Mouse (Mus musculus) embryonic facial prominence, embryonic 12.5 days (tissue): Measurements from ENCODE around the gene Cadm4. TPM values are rescaled to one million over a fixed set of nuclear protein-coding genes. Genes with fewer than 3 reads are reported as not detected.
A peak's percentile ranks its signal among the peaks of the same experiment; 100 is the strongest.

ENCODE experiments used
- ATAC-seq: fragments of 200-750 bp; cut with Nextera tagmentation; 2 replicates; pipeline ENCODE4 v1.8.0; 2017; ENCODE audit not compliant: insufficient number of reproducible peaks, insufficient read depth, low FRiP score, low TSS enrichment
- H3K27ac ChIP-seq: fragments of 300-500 bp; sonication (generic); 2 replicates; pipeline ENCODE4 v1.5.1; 2016; ENCODE audit warnings: mild to moderate bottlenecking
- H3K27me3 ChIP-seq: fragments of 300-500 bp; sonication (generic); 2 replicates; pipeline ENCODE4 v1.6.1; 2016; ENCODE audit warnings: mild to moderate bottlenecking, moderate library complexity
- H3K36me3 ChIP-seq: fragments of 300-500 bp; sonication (generic); 2 replicates; pipeline ENCODE4 v1.6.1; 2016; ENCODE audit warnings: mild to moderate bottlenecking
- H3K4me1 ChIP-seq: fragments of 300-500 bp; sonication (generic); 2 replicates; pipeline ENCODE4 v1.6.1; 2016
- H3K4me2 ChIP-seq: fragments of 300-500 bp; sonication (generic); replicated peaks from 2 replicates; pipeline ENCODE4 v1.6.1; 2016; ENCODE audit warnings: mild to moderate bottlenecking, moderate library complexity
- H3K4me3 ChIP-seq: fragments of 300-500 bp; sonication (generic); 2 replicates; pipeline ENCODE4 v1.5.1; 2016; ENCODE audit warnings: mild to moderate bottlenecking
- H3K9ac ChIP-seq: fragments of 300-500 bp; sonication (generic); 2 replicates; pipeline ENCODE4 v1.6.1; 2016; ENCODE audit warnings: mild to moderate bottlenecking, moderate library complexity
- H3K9me3 ChIP-seq: fragments of 300-500 bp; sonication (generic); 2 replicates; pipeline ENCODE4 v1.6.1; 2016; ENCODE audit warnings: mild to moderate bottlenecking, moderate library complexity
- WGBS: fragments of 180-500 bp; shearing (Covaris S2); methylation state at CpG from one replicate; pipeline ENCODE4 v1.1.7; 2016; 5-methylcytosine and 5-hydroxymethylcytosine counted together
- polyA plus RNA-seq: library from polyadenylated mRNA; unstranded; fragments of >200 nt; fragmentation: Nextera tagmentation; extraction: Ambion mirVana; gene quantifications from 2 replicates; pipeline ENCODE4 v1.2.1, GENCODE M21; 2016

Gene Cadm4
- polyA plus RNA-seq, 1 experiment from 2014 or later: 7.6 TPM

- H3K27me3 ChIP-seq: no peaks in the 10 kb centered on the region
- no peaks in the 10 kb centered on the region for H3K36me3 ChIP-seq
- H3K9me3 ChIP-seq: 0 out of 2 replicates have a peak, but pooled peaks cover 3% of the 10 kb centered on the region
- H3K9ac ChIP-seq: no peak overlapping the region
- H3K27ac ChIP-seq: no peak overlapping the region
- WGBS: 93% methylated on average over 7 of the region's 7 CpGs
- ATAC-seq: no peak
- H3K4me1 ChIP-seq: no peaks in the 10 kb centered on the region
- no peak overlapping the region for H3K4me3 ChIP-seq
- H3K4me2 ChIP-seq: no peak overlapping the region
Observed at GRCm38 (mm10) chr7:24470356-24470755, 11.5 kb upstream of the Cadm4 start.

- Histone ChIP-seq H3K27me3 (no peaks in the 10 kb centered on the region), H3K36me3 (no peaks in the 10 kb centered on the region), H3K4me2 (no peak overlapping the region), H3K4me1 (no peaks in the 10 kb centered on the region), H3K27ac (no peak overlapping the region), H3K9ac (no peak overlapping the region), H3K4me3 (no peak overlapping the region), H3K9me3 (0 out of 2 replicates have a peak, but pooled peaks cover 3% of the 10 kb centered on the region)
- ATAC-seq: no peak
- WGBS: 84% methylated on average over 6 of the region's 6 CpGs
Observed at GRCm38 (mm10) chr7:24472442-24472841, 9.4 kb upstream of the Cadm4 start.

GRCm38 (mm10) chr7:24472937-24473336 lies 8.9 kb upstream of the Cadm4 start:
- Histone ChIP-seq H3K4me1 (no peaks in the 10 kb centered on the region), H3K27me3 (no peaks in the 10 kb centered on the region), H3K4me2 (no peak overlapping the region), H3K36me3 (no peaks in the 10 kb centered on the region), H3K4me3 (no peak overlapping the region), H3K9ac (no peak overlapping the region), H3K9me3 (0 out of 2 replicates have a peak, but pooled peaks cover 3% of the 10 kb centered on the region), H3K27ac (no peak overlapping the region)
- ATAC-seq: no peak
- 73% methylated on average over 7 of the region's 7 CpGs for whole genome bisulfite sequencing

- ATAC-seq: no peak
- Histone ChIP-seq H3K4me1 (no peaks in the 10 kb centered on the region), H3K27ac (no peak overlapping the region), H3K4me2 (no peak overlapping the region), H3K9me3 (0 out of 2 replicates have a peak, but pooled peaks cover 2% of the 10 kb centered on the region), H3K9ac (no peak overlapping the region), H3K4me3 (no peak overlapping the region), H3K36me3 (no peaks in the 10 kb centered on the region), H3K27me3 (0 out of 2 replicates have a peak, but pooled peaks cover 4% of the 10 kb centered on the region)
- WGBS: 46% methylated on average over 10 of the region's 10 CpGs
Observed at GRCm38 (mm10) chr7:24473913-24474529, 7.8 kb upstream of the Cadm4 start.

GRCm38 (mm10) chr7:24474811-24475506 lies 6.9 kb upstream of the Cadm4 start:
- H3K4me1 ChIP-seq: no peaks in the 10 kb centered on the region
- ATAC-seq: no peak
- H3K9ac ChIP-seq: no peak overlapping the region
- H3K4me2 ChIP-seq: 0 out of 2 replicates have a peak overlapping the region, but pooled peaks have one; percentile 12
- H3K27me3 ChIP-seq: 0 out of 2 replicates have a peak, but pooled peaks cover 5% of the 10 kb centered on the region
- no peaks in the 10 kb centered on the region for H3K9me3 ChIP-seq
- no peaks in the 10 kb centered on the region for H3K36me3 ChIP-seq
- H3K4me3 ChIP-seq: no peak overlapping the region
- H3K27ac ChIP-seq: no peak overlapping the region
- WGBS: 25% methylated on average over 21 of the region's 21 CpGs

- ATAC-seq: no peak
Observed at GRCm38 (mm10) chr7:24476338-24476737, 5.5 kb upstream of the Cadm4 start.

GRCm38 (mm10) chr7:24476856-24477255 lies 5.0 kb upstream of the Cadm4 start:
- Histone ChIP-seq H3K4me1 (peaks cover 6% of the 10 kb centered on the region), H3K9ac (no peak overlapping the region), H3K27me3 (0 out of 2 replicates have a peak, but pooled peaks cover 5% of the 10 kb centered on the region), H3K4me2 (no peak overlapping the region), H3K36me3 (no peaks in the 10 kb centered on the region), H3K9me3 (no peaks in the 10 kb centered on the region), H3K27ac (no peak overlapping the region), H3K4me3 (no peak overlapping the region)
- no peak for ATAC-seq
- WGBS: 87% methylated on average over 7 of the region's 7 CpGs

More at GRCm38 (mm10) chr7:24476338-24476737, 5.5 kb upstream of the Cadm4 start:
- Histone ChIP-seq H3K9ac (no peak overlapping the region), H3K9me3 (no peaks in the 10 kb centered on the region), H3K27me3 (0 out of 2 replicates have a peak, but pooled peaks cover 5% of the 10 kb centered on the region), H3K4me3 (no peak overlapping the region), H3K27ac (no peak overlapping the region), H3K4me2 (no peak overlapping the region), H3K36me3 (no peaks in the 10 kb centered on the region), H3K4me1 (peaks cover 6% of the 10 kb centered on the region)
- WGBS: 79% methylated on average over 8 of the region's 8 CpGs

GRCm38 (mm10) chr7:24478911-24479310 lies 2.9 kb upstream of the Cadm4 start:
- no peak overlapping the region for H3K4me2 ChIP-seq
- H3K9ac ChIP-seq: no peak overlapping the region
- H3K36me3 ChIP-seq: no peaks in the 10 kb centered on the region
- no peak overlapping the region for H3K27ac ChIP-seq
- no peak overlapping the region for H3K4me3 ChIP-seq
- H3K27me3 ChIP-seq: peaks cover 14% of the 10 kb centered on the region; the same call in 1 of the 2 replicates
- WGBS: 89% methylated on average over 5 of the region's 5 CpGs
- ATAC-seq: no peak
- no peaks in the 10 kb centered on the region for H3K9me3 ChIP-seq
- peaks cover 13% of the 10 kb centered on the region for H3K4me1 ChIP-seq

- Histone ChIP-seq H3K9me3 (no peaks in the 10 kb centered on the region), H3K9ac (no peak overlapping the region), H3K4me2 (no peak overlapping the region), H3K4me1 (peaks cover 13% of the 10 kb centered on the region), H3K27ac (no peak overlapping the region), H3K36me3 (no peaks in the 10 kb centered on the region), H3K4me3 (no peak overlapping the region), H3K27me3 (peaks cover 14% of the 10 kb centered on the region; the same call in 1 of the 2 replicates)
- WGBS: 93% methylated on average over 2 of the region's 2 CpGs
- no peak for ATAC-seq
Observed at GRCm38 (mm10) chr7:24479685-24480084, 2.1 kb upstream of the Cadm4 start.

GRCm38 (mm10) chr7:24480121-24480941 lies 1.5 kb upstream of the Cadm4 start:
- peak overlapping the region; percentile 98; the same call in 1 of the 2 replicates for H3K4me2 ChIP-seq

GRCm38 (mm10) chr7:24480986-24481473 lies 793 bp upstream of the Cadm4 start:
- Histone ChIP-seq H3K4me2 (peak overlapping the region; percentile 98), H3K36me3 (no peaks in the 10 kb centered on the region), H3K4me1 (peaks cover 13% of the 10 kb centered on the region), H3K9ac (peak overlapping the region; percentile 65), H3K4me3 (peak overlapping the region; percentile 66), H3K27me3 (peaks cover 24% of the 10 kb centered on the region; the same call in 1 of the 2 replicates), H3K27ac (no peak overlapping the region), H3K9me3 (no peaks in the 10 kb centered on the region)
- 13% methylated on average over 14 of the region's 14 CpGs for WGBS
- peak; percentile 35; the same call in 1 of the 2 replicates for ATAC-seq

More at GRCm38 (mm10) chr7:24480121-24480941, 1.5 kb upstream of the Cadm4 start:
- ATAC-seq: no peak
- Histone ChIP-seq H3K27me3 (peaks cover 18% of the 10 kb centered on the region; the same call in 1 of the 2 replicates), H3K9ac (no peak overlapping the region), H3K27ac (no peak overlapping the region), H3K9me3 (no peaks in the 10 kb centered on the region), H3K4me1 (peaks cover 13% of the 10 kb centered on the region), H3K36me3 (no peaks in the 10 kb centered on the region), H3K4me3 (peak overlapping the region; percentile 66; the same call in 1 of the 2 replicates)
- WGBS: 59% methylated on average over 18 of the region's 18 CpGs
